Mouse (Mus musculus): ENCODE results near the gene Psmg1.
"Not testable (repeated sequence)": the region's sequence is repeated elsewhere in the genome, so short reads cannot be mapped to it uniquely, and the experiment has no call there.

Psmg1 gene

DNA sequence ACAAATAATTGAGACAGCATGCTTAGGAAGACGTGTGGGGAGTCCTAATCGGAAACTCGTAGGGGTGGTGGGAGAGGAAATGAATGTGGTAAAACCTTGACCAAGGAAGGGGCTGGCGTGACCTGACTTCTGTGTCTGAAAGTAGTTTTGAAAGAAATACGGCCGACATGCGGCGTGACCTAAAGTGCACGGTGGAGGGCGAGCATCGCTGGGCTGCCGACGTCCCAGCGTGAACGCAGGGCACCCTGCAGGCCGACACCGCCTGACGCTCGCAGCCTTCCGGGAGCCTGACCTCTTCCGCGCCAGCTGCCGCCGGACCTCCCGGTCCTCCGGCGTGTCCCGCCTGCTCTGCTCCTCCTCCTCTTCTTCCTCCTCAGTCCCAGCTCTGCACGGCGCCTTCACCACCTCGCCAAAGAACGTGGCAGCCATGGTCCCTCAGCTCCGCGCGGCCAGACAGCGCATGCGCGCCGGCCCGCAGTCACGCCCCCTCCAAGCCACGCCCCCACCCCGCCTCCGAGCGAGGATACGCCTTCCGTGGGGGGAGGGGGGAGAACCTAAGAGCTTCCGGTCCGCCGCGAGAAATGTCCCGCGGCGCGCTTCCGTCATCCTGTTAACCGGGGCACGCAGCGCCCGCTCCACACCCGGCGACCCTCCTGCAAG lies at the start of gene Psmg1:
Psmg1 (minus strand) TSS at position 499 of the 660 bp plus-strand sequence.
- CTCF ChIA-PET: interaction anchor here (0.6 kb wide), 2 partner anchors 62 to 348 kb away, joined by 5 to 9 read pairs; no protein-coding TSS in a partner anchor

DNA sequence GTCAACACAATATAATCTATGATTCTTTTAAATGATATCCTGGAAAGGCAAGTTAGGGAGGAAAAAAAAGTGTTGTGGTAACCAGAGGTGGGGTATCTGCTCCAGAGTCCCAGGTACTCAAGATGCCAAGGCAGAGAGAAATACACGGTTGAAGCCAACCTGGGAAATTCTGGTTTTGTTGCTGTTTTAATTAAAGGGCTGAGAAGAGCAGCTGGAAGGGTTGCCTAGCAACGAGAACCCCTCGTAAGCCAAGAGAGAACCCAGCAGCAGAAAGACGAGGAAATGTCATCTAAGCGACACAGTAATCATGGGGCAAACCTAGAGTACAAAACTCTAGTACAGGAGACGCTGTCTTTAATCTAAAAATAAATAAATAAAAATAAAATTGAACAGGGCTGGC lies 48.8 kb upstream of the Psmg1 start:
- CTCF ChIA-PET: interaction anchor here (0.6 kb wide), 1 partner anchor 25 kb away, joined by 6 read pairs; no protein-coding TSS in a partner anchor

DNA sequence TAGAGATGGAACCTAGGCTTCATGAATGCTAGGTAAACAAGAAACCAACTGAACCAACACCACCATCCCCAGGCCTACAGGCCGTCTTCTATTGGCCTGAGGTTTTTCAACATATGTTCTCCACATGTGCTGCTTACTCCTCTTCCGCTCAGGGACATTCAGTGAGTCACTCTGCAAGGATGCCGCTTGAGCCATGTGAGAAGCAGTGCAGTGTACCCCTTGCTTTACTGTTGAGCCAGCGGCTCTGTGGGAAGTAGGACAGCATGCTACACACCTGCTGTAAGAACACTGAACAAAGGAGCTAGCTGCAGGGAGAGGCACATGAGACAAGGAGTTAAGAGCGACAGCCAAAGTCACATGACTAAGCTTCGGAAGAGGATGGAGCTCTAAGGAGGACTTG lies 43.7 kb upstream of the Psmg1 start:
- CTCF ChIA-PET: no interaction called here

DNA sequence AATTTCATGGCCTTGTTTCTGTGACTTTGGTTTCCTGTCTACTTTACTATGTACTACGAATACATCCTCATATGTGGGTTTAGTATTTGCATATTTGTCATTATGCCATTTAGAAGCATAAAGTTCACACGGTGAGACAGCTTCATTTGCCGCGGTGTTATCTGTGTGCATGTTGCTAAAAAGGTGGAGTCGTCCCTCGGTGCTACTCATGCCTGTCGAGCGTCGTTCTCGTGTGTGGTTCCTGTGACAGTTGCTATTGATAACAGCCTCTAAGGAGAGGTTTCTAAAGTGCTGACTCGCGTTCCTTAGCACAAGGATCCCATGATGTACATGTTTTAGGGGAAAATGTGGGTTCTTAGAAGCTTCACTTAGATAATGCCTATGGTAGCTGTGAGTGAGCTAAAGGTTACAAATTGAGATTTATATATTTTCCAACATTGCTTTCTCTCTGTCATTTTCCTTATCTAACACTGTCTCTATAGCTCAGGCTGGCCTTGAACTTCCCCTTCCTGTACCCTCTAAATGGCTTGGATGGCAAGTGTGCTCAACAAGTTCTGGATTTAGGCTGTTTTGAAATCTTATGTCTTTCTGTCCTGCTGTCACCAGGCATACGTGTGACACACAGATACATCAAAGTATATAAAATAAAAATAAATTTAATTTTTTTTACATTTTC lies 41.7 kb upstream of the Psmg1 start:
- CTCF ChIA-PET: interaction anchor here (0.5 to 1.5 kb wide), 2 partner anchors 10 to 85 kb away, joined by 3 read pairs; no protein-coding TSS in a partner anchor

DNA sequence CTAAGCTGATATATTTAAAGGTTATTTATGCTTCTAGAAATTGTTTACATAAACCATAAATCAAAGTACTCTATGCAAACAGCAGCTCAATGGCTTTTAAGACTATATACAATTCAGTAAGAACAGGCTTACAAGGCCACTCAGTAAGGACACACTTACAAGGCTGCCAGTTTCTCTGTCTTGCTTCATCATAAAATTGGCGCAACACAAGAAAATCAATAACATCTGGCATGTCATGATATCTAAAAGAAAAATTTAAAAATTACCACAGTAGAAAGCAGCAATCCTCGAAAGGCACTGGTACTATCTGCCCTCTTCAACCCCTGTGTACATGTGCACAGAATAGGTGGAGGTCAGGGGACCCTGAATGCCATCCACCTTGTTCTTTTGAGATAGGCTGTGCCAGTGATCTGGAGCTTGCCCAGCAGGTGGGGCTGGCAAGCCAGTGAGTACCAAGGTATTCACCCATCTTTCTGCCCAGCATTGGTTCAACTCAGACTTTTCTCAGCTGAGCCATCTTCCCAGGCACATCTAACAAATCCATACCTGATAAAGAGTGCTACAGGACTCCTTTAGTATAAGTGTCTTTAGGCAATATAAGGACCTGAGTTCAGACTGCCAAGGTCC lies 39.8 kb upstream of the Psmg1 start:
- CTCF ChIA-PET: interaction anchor here (0.5 to 1.2 kb wide), 5 partner anchors 49 to 121 kb away, joined by 3 to 7 read pairs (median 3); partner anchors contain the start of gene Hmgn1

DNA sequence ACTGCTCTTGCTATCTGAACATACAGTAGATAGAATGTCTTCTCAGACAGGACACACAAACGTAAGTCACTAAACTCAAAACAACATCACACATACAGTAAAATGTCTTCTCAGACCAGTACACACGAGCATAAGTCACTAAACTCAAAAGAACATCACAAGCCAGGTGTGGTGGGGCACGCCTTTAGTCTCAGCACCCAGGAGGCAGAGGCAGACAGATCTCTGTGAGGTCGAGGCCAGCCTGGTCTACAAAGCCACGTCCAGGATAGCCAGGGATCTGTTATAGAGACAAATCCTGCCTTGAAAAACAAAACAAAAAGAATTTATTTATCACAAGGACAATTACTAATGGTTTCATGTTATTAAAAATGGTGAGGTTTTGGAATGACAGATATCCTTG lies 35.5 kb upstream of the Psmg1 start:
- CTCF ChIA-PET: no interaction called here

DNA sequence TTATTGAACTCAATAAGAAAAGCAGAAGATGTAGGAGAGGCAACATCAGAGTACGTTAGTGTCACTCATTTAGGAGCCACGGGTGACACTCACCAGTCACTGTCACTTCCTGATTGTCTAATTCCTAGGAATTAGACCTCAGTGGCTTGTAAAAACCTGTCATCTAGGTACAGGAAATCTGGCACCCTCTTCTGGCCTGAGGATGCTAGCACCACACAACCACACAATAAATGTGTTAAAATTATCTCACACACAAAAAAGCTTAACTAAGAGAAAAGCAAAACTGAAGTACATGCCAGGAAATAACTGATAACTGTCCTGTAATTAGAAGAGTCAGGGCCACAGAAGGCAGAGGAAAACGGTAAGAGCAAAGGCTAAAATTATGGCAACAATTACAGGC lies 34.5 kb upstream of the Psmg1 start:
- CTCF ChIA-PET: no interaction called here

DNA sequence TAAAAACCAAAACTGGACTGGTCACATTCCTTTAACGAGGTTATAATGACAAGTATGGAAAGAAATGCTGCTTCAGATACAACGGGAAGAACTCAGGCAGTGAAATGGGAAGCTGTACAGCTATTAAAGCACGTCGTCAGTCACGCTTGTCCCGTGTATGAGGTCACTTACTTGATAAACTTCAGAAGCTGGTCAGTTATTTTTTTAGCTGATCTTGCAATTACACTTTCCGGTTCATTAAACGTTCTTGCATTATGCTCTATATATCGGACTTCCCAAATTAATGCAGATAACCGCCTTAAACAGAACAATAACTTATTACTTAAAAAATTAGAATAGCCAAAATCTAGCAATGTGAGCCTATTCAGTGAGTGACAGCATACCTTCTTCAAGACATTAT lies 30.3 kb upstream of the Psmg1 start:
- CTCF ChIA-PET: interaction anchor here (0.5 kb wide), 1 partner anchor 320 kb away, joined by 7 read pairs; no protein-coding TSS in a partner anchor

DNA sequence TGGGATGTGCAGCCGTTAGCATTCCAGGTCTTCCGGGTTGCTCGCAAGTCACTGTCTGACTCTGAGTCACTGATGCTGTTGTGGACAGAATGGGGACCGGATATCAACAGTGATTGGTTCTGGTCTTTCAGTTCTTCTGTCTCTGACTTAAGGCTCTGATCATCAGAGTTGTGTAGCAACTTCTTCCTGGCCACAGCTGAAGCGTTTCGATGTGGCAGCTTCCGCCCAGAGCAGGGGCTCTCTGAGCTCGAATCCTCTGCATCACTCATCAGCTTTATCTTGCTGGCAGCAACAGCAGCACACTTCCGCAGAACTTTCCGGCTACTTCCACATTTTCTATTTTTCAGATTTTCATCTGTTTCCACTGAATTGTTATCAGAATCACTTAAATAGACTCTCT lies 18.4 kb upstream of the Psmg1 start:
- CTCF ChIA-PET: not testable (repeated sequence)

DNA sequence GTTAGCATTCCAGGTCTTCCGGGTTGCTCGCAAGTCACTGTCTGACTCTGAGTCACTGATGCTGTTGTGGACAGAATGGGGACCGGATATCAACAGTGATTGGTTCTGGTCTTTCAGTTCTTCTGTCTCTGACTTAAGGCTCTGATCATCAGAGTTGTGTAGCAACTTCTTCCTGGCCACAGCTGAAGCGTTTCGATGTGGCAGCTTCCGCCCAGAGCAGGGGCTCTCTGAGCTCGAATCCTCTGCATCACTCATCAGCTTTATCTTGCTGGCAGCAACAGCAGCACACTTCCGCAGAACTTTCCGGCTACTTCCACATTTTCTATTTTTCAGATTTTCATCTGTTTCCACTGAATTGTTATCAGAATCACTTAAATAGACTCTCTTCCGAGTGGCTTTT lies 13.5 kb upstream of the Psmg1 start:
- CTCF ChIA-PET: not testable (repeated sequence)

DNA sequence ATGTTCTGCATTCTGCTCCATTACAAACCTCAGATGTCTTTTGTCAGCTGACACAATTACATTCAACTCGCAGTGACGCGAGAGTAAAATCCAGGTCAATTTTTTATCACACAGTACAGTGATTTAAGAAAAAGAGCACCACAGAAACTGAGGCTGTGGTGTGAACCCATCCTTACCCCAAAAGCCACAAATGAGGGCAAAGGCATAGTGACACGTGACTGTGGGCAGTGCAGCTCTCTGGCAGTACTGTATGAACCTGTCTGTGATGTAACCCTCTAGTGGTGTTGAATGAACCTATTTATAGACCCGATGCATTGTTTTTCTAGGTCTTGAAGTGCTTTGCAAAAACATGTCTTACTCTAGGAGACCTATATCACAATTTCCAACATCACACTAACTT lies 8.5 kb upstream of the Psmg1 start:
- CTCF ChIA-PET: no interaction called here

DNA sequence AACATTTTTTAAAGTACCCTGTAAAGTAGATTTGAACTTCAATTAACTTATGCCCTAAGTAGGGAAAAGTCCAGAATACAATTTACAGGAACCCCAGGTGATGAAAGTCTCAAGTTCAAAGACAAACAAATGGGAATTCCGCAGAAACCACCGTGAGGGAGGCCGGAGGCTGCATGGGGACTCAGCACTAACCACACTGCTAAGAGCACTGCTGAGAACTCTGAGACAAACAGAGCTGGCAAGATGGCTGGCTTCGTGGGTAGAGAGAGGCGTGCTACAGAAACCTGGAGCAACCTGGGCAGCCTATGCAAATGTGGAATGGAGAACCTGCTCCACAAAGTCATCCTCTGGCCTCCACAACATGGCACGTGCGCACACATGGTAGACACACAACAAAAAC lies 5.4 kb upstream of the Psmg1 start:
- CTCF ChIA-PET: no interaction called here

DNA sequence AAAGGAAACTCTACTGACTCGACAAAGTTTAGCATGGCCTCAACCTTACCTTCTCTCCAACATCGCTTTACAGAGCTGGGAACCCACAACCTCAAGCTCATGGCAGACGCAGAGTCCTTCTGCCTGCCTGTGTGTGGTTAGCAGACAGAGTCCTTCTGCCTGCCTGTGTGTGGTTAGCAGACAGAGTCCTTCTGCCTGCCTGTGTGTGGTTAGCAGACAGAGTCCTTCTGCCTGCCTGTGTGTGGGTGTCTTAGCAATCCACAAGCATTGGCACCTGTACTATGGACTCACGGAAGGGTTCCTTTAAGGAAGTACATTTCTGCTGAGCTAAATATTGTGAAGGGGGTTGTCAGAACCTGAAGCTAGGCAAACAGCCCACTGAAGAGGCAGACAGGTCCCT lies 3.8 kb upstream of the Psmg1 start:
- CTCF ChIA-PET: not testable (repeated sequence)

DNA sequence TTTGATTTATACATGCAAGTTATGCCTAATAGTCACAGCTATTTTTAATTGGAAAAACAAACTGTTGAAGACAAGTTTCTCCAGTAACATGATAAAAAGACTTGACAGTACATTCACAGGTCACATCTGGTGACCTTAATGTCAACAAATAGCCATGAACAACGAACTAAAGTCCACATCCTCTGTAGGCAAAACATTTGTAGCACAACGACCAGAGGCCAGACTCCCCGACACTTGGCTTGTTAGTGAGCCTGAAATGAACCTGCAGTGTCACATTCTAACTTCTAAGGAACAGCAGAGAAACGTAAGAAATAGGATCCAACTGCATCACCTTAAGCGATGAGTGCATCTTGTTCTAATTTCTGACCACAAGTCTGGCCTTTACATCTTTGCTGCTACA lies 1.8 kb upstream of the Psmg1 start:
- CTCF ChIA-PET: no interaction called here

DNA sequence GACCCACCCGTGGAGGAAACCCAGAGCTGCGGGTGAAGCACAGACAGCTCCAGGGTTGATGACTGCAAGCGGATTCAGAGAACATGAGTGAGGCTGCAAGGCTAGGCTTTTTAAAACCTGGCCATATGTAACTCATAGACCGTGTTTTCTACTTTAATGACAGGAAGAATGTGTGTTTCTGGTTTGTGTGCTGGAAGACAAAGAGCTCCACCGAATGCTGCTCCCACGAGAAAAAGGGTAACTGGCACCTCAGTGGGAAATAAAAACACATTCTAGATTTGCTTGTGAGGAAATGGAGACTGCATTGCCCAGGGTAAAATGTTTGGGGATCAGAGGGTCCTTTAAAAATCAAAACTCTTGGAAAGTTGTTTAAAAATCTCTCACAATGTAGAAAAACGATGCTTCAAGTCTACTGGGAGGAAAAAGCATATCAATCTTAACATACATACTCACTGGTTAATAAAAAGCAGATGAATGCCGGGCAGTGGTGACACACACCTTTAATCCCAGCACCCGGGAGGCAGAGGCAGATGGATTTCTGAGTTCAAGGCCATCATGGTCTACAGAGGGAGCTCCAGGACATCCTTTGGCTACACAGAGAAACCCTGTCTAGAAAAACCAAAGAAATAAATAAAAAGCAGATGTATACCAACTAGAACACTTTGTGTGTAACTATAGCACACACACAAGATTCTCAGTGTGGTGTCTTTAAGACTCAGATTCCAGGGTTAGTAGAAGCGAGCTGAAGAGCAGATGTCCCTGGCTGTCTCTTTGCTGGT lies 551 bp upstream of the Psmg1 start:
- CTCF ChIA-PET: interaction anchor here (0.6 kb wide), 1 partner anchor 61 kb away, joined by 5 read pairs; no protein-coding TSS in a partner anchor

DNA sequence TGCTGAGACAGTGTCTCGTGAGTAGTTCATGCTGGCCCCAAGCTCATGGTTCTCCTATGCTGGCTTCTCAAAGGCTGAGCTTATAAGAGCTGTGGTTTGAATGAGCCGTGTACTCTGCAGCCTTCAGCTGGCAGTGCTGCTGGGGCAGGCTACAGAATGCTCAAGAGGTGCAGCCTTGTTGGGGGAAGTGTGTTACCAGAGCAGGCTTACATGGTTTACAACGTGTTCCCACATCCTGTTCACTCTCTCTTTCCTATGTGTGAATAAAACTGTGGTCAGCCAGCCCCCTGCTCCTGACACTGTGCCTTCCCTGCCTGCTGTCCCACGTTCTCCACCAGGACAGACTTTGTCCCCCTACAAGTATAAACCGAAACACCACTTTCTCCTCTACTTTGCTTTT lies 5.8 kb downstream of the Psmg1 start:
- CTCF ChIA-PET: no interaction called here

DNA sequence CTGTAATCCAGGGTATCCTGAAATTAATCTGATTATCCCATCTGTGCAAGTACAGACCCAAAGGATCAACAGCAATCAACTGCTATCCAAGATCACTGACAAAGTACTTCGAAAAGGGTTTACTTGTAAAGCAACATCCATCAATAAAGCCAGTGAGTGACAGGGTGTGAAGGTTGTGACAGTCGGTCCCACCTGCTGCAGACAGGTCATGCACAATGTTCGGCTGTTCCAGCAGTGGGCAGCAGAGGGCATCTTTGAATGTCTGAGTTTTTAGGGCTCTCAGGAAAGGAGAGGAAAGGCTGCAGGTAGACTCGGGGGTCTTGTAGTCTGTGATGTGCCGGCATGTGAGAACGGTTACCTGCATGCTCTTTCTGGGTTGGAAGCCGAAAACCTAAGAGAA lies 7.2 kb downstream of the Psmg1 start:
- CTCF ChIA-PET: no interaction called here

DNA sequence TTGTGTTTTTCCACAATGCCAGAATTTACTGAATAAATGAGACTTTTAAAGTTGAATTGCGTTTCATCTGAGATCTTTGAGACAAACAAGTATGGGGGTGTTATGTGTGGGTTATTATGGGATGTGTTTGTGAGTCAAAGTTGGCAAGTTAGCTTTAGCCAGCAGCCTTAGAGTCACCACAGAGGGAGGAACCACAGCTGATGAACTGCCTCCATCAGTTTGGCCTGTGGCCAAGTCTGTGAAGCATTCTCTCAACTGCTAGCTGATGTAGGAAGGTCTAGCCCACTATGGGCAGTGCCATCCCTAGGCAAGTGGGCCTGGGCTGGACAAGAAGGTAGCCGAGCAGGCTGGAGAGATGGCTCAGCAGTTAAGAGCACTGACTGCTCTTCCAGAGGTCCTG lies 19.9 kb downstream of the Psmg1 start:
- CTCF ChIA-PET: no interaction called here

DNA sequence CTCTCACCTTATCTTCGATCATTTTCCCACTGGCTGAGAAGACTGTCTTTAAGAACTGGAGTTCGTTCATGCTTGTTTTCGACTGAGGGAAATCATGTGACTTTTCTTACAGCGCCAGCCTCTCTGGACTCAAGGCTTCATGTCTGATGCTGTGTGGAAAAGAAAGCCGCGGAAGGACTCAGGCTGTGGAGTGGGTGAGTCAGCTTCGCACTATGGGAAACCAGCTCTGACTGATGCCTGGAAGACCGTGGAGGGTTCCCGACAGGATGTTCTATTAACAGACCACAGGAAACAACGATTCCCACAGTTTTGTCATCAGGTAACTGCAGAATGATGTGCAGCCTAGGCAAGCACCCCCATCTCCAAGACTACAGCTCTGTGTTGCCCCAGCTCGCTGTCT lies 23.3 kb downstream of the Psmg1 start:
- CTCF ChIA-PET: no interaction called here

DNA sequence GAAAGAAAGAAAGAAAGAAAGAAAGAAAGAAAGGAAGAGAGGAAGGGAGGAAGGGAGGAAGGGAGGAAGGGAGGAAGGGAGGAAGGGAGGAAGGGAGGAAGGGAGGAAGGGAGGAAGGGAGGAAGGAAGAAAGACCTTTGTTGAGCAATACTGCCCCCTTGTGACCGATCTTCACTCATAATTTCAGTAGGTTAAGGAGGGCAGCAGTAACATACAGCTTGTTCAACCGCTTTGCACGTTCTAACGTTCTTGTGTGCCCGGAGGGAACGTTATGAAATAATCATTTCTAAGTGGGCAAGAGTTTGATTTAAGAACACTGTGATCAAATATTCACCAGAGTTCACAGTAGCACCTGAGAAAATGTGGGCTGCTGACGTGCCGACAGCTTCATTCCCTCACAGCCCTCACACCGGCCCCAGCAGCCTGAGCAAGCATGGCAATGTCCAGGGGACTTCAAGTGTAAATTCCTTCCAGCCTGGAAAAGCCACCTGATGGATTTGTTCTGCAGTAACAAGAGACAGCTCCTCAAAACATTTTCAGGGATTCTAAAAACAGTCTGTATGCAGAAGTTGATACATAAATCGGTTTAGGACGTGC lies 26.2 kb downstream of the Psmg1 start:
- CTCF ChIA-PET: interaction anchor here (0.7 kb wide), 1 partner anchor 295 kb away, joined by 7 read pairs; no protein-coding TSS in a partner anchor

DNA sequence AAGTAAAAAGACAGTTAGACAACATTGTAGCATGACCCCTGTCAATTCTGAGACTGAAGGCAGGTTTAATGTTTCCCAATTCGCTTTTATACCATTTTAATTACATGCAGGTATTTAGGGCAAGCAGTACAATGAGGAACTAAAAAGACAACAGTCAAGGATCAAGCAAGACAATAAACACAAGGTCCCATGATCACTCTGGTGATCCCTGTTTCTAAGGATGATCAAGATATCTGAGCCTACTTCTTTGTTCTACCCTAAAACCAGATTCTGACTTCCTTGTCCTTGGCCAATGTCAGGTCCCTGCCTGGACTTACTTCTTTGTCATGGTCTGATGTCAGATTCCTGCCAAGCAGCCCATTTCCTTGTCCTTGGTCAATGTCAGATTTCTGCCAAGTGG lies 29.3 kb downstream of the Psmg1 start:
- CTCF ChIA-PET: not testable (repeated sequence)

DNA sequence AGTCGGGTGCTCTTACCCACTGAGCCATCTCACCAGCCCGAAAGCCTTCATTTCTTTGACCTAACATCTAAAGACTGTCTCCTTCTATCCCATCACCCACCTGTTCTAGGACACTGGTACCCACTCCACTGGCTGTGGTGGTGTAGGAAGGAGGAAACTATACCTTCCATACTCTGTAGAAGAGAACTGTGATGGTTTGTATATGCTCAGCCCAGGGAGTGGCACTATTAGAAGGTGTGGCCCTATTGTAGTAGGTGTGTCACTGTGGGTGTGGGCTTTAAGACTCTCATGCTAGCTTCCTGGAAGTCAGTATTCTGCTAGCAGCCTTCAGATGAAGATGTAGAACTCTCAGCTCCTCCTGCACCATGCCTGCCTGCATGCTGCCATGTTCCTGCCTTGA lies 30.1 kb downstream of the Psmg1 start:
- CTCF ChIA-PET: not testable (repeated sequence)

Data from spleen, embryonic (tissue).